Mouse (Mus musculus) stomach, embryonic 16.5 days (tissue): ENCODE measurements around the gene Cyp1a2. TPM values are rescaled to one million over a fixed set of nuclear protein-coding genes. Genes with fewer than 3 reads are reported as not detected.

Experiments
- ATAC-seq: fragments of 200-750 bp; cut with Nextera tagmentation; 2 replicates; pipeline ENCODE4 v1.8.0; 2017; ENCODE audit warnings: moderate number of reproducible peaks, moderate TSS enrichment; ENCODE audit not compliant: insufficient read depth, low FRiP score
- H3K27ac ChIP-seq: fragments of 300-500 bp; sonication (generic); 2 replicates; pipeline ENCODE4 v1.5.1; 2014; ENCODE audit warnings: low read length
- H3K27me3 ChIP-seq: fragments of 300-500 bp; sonication (generic); 2 replicates; pipeline ENCODE4 v1.6.1; 2014; ENCODE audit warnings: low read length, control low read depth, mixed read lengths; ENCODE audit not compliant: control insufficient read depth, insufficient read depth
- H3K36me3 ChIP-seq: fragments of 300-500 bp; sonication (generic); 2 replicates; pipeline ENCODE4 v1.6.1; 2014; ENCODE audit warnings: low read length; ENCODE audit not compliant: control insufficient read depth, insufficient read depth
- H3K4me1 ChIP-seq: fragments of 300-500 bp; sonication (generic); 2 replicates; pipeline ENCODE4 v1.6.1; 2014; ENCODE audit warnings: low read length, control low read depth, mixed read lengths; ENCODE audit not compliant: control insufficient read depth, insufficient read depth
- H3K4me2 ChIP-seq: fragments of 300-500 bp; sonication (generic); 2 replicates; pipeline ENCODE4 v1.6.1; 2014; ENCODE audit warnings: low read depth, low read length, mixed read lengths
- H3K4me3 ChIP-seq: fragments of 300-500 bp; sonication (generic); replicated peaks from 2 replicates; pipeline ENCODE4 v1.5.1; 2014; ENCODE audit warnings: mild to moderate bottlenecking, low read length
- H3K9ac ChIP-seq: fragments of 300-500 bp; sonication (generic); 2 replicates; pipeline ENCODE4 v1.6.1; 2014; ENCODE audit warnings: low read length
- H3K9me3 ChIP-seq: fragments of 300-500 bp; sonication (generic); replicated peaks from 2 replicates; pipeline ENCODE4 v1.6.1; 2016; ENCODE audit warnings: low read length, control low read depth; ENCODE audit not compliant: control insufficient read depth
- WGBS: fragments of 180-500 bp; shearing (Covaris S2); extraction: QIAGEN DNeasy Blood & Tissue Kit; methylation state at CpG from one replicate; pipeline ENCODE4 v1.1.7; 2014; 5-methylcytosine and 5-hydroxymethylcytosine counted together
- polyA plus RNA-seq: library from polyadenylated mRNA; unstranded; fragments of >200 nt; fragmentation: Nextera tagmentation; extraction: Ambion mirVana; gene quantifications from 2 replicates; pipeline ENCODE4 v1.2.1, GENCODE M21; 2015

The Cyp1a2 gene
- polyA plus RNA-seq, 1 experiment from 2014 or later = not detected

GRCm38 (mm10) chr9:57638651-57639459, 44.6 kb downstream of the Cyp1a2 start:
- ATAC-seq = peak; percentile 87
- H3K4me2 ChIP-seq = peak overlapping the region; percentile 57
- H3K4me1 ChIP-seq = peaks cover 68% of the 10 kb centered on the region
- no peaks in the 10 kb centered on the region for H3K27me3 ChIP-seq
- H3K27ac ChIP-seq = peak overlapping the region; percentile 95
- H3K36me3 ChIP-seq = no peaks in the 10 kb centered on the region
- 33% methylated on average over 8 of the region's 8 CpGs for WGBS
- no peaks in the 10 kb centered on the region for H3K9me3 ChIP-seq
- H3K4me3 ChIP-seq = peak overlapping the region; percentile 20; the same call in 1 of the 2 replicates
- peak overlapping the region; percentile 59 for H3K9ac ChIP-seq

- Histone ChIP-seq H3K4me1 (peaks cover 63% of the 10 kb centered on the region), H3K36me3 (no peaks in the 10 kb centered on the region), H3K27ac (peak overlapping the region; percentile 95), H3K4me3 (peak overlapping the region; percentile 20), H3K9ac (peak overlapping the region; percentile 59), H3K27me3 (no peaks in the 10 kb centered on the region), H3K9me3 (no peaks in the 10 kb centered on the region), H3K4me2 (peak overlapping the region; percentile 57)
- peak; percentile 49; the same call in 1 of the 2 replicates for ATAC-seq
- 7% methylated on average over 6 of the region's 6 CpGs for WGBS
Measured at GRCm38 (mm10) chr9:57637741-57638322, 45.7 kb downstream of the Cyp1a2 start.

GRCm38 (mm10) chr9:57637272-57637671, 46.2 kb downstream of the Cyp1a2 start:
- H3K9me3 ChIP-seq = no peaks in the 10 kb centered on the region
- peak overlapping the region; percentile 95 for H3K27ac ChIP-seq
- no peaks in the 10 kb centered on the region for H3K36me3 ChIP-seq
- no peak for ATAC-seq
- H3K9ac ChIP-seq = no peak overlapping the region
- H3K4me1 ChIP-seq = peaks cover 62% of the 10 kb centered on the region
- peak overlapping the region; percentile 57 for H3K4me2 ChIP-seq
- 37% methylated on average over 3 of the region's 3 CpGs for WGBS
- H3K27me3 ChIP-seq = no peaks in the 10 kb centered on the region
- H3K4me3 ChIP-seq = no peak overlapping the region

- no peak for ATAC-seq
- no peak overlapping the region for H3K9ac ChIP-seq
Measured at GRCm38 (mm10) chr9:57633481-57634024, 50.0 kb downstream of the Cyp1a2 start.

GRCm38 (mm10) chr9:57629118-57629874, 54.2 kb downstream of the Cyp1a2 start:
- peaks cover 38% of the 10 kb centered on the region for H3K36me3 ChIP-seq

More at GRCm38 (mm10) chr9:57633481-57634024, 50.0 kb downstream of the Cyp1a2 start:
- Histone ChIP-seq H3K4me1 (peaks cover 36% of the 10 kb centered on the region), H3K9me3 (no peaks in the 10 kb centered on the region), H3K4me2 (no peak overlapping the region), H3K36me3 (0 out of 2 replicates have a peak, but pooled peaks cover 10% of the 10 kb centered on the region), H3K27ac (peak overlapping the region; percentile 11; the same call in 1 of the 2 replicates), H3K27me3 (no peaks in the 10 kb centered on the region), H3K4me3 (no peak overlapping the region)
- 30% methylated on average over 4 of the region's 4 CpGs for WGBS

GRCm38 (mm10) chr9:57628717-57629116, 54.8 kb downstream of the Cyp1a2 start:
- Histone ChIP-seq H3K4me1 (0 out of 2 replicates have a peak, but pooled peaks cover 12% of the 10 kb centered on the region), H3K9me3 (no peaks in the 10 kb centered on the region), H3K4me3 (no peak overlapping the region), H3K36me3 (peaks cover 40% of the 10 kb centered on the region), H3K27ac (no peak overlapping the region), H3K27me3 (no peaks in the 10 kb centered on the region), H3K9ac (no peak overlapping the region), H3K4me2 (no peak overlapping the region)
- 90% methylated on average over 12 of the region's 12 CpGs for WGBS
- no peak for ATAC-seq

More at GRCm38 (mm10) chr9:57629118-57629874, 54.2 kb downstream of the Cyp1a2 start:
- Histone ChIP-seq H3K9ac (no peak overlapping the region), H3K4me1 (0 out of 2 replicates have a peak, but pooled peaks cover 16% of the 10 kb centered on the region), H3K27ac (peak overlapping the region; percentile 9; the same call in 1 of the 2 replicates), H3K4me3 (no peak overlapping the region), H3K27me3 (no peaks in the 10 kb centered on the region), H3K4me2 (no peak overlapping the region), H3K9me3 (no peaks in the 10 kb centered on the region)
- 60% methylated on average over 14 of the region's 14 CpGs for WGBS
- ATAC-seq = peak; percentile 71

GRCm38 (mm10) chr9:57627892-57628291, 55.6 kb downstream of the Cyp1a2 start:
- Histone ChIP-seq H3K36me3 (peaks cover 40% of the 10 kb centered on the region), H3K4me2 (no peak overlapping the region), H3K4me1 (0 out of 2 replicates have a peak, but pooled peaks cover 8% of the 10 kb centered on the region), H3K9ac (no peak overlapping the region), H3K27ac (no peak overlapping the region), H3K9me3 (no peaks in the 10 kb centered on the region), H3K4me3 (no peak overlapping the region), H3K27me3 (no peaks in the 10 kb centered on the region)
- no peak for ATAC-seq
- WGBS = 86% methylated on average over 11 of the region's 11 CpGs

GRCm38 (mm10) chr9:57627191-57627590, 56.3 kb downstream of the Cyp1a2 start:
- H3K36me3 ChIP-seq = peaks cover 40% of the 10 kb centered on the region
- H3K4me1 ChIP-seq = 0 out of 2 replicates have a peak, but pooled peaks cover 8% of the 10 kb centered on the region
- ATAC-seq = no peak
- H3K9ac ChIP-seq = no peak overlapping the region
- WGBS = 88% methylated on average over 17 of the region's 17 CpGs
- H3K27me3 ChIP-seq = no peaks in the 10 kb centered on the region
- H3K9me3 ChIP-seq = no peaks in the 10 kb centered on the region
- H3K4me3 ChIP-seq = no peak overlapping the region
- no peak overlapping the region for H3K27ac ChIP-seq
- H3K4me2 ChIP-seq = no peak overlapping the region
